In the genomic region with DNA sequence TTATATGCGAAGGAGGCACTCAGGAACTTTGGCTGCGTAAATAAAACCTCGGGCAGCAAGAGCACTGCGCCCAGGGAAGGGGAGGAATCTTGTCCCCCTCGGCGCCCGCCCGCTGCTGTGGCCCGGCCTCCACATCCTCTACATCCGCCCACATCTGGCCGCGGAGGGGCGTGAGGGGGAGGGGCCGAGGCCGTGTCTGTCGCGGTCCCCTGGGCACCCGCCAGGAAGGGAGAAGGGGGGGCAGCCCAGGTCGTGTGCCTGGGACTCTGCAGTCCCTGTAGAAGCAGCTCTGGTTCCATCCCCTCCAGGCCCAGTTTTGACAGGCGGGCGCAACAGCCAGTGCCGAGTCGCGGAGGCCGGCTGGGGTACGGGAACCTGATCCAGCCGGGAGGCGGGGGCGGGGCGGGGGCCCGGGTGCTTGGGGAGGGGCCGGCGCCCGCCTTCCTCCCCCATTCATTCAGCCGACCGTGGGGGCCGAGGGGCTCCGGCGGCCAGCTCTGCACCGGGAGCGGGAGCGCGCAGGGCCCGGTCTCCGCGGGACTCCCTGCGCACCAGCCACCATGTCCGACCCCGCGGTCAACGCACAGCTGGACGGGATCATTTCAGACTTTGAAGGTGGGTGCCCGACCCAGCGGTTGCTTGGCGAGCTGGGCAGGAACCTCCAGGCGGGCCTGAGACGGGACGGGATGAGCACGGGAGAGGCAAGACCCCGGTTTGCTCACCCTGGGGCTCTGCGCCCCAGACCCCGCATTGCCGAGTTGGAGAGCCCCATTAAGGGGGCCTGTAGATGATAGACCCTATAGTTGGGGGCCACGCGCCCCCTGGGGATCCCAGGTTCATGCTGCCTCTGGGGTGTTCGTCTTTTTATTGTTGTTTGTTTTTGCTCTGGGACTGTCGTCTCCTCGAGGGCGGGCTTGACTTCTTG, we compare ENCODE assay signal across 8 mouse cellular contexts.
A peak's percentile ranks its signal among the peaks of the same experiment; 100 is the strongest.
DNase-seq lines count a peak whose midpoint lies in the region; ATAC-seq and TF ChIP-seq lines count a peak whose summit lies in the region.

No protein-coding gene starts in this region.

- no peak overlapping the region for H3K4me3 ChIP-seq in cerebellum, adult 2 months (replicated peaks; ENCODE audit: insufficient read depth, low read depth, low read length)
- peak overlapping the region; percentile 81 for H3K4me3 ChIP-seq in embryonic facial prominence, embryonic 14.5 days (ENCODE audit: low read depth, low read length)
- peak overlapping the region; percentile 70 for H3K4me3 ChIP-seq in heart, embryonic 13.5 days
- H3K4me3 ChIP-seq in kidney, embryonic 15.5 days (replicated peaks) = peak overlapping the region; percentile 72
- peak overlapping the region; percentile 53 for H3K4me3 ChIP-seq in liver, embryonic 15.5 days (replicated peaks)
- H3K4me3 ChIP-seq in neural tube, embryonic 11.5 days (ENCODE audit: low read depth, low read length) = peak overlapping the region; percentile 72
- H3K4me3 ChIP-seq in stomach, embryonic 16.5 days (replicated peaks; ENCODE audit: low read length) = peak overlapping the region; percentile 66

- TF ChIP-seq CTCF in cerebellum, adult 2 months (IDR thresholded peaks at IDR 0.05; ENCODE audit: borderline replicate concordance, insufficient read depth, low read depth, low read length) = no peak

- peak overlapping the region; percentile 76 for H3K4me2 ChIP-seq in embryonic facial prominence, embryonic 14.5 days (ENCODE audit: low read depth, low read length)
- H3K4me2 ChIP-seq in heart, embryonic 13.5 days = peak overlapping the region; percentile 82
- H3K4me2 ChIP-seq in kidney, embryonic 15.5 days = peak overlapping the region; percentile 89
- peak overlapping the region; percentile 65 for H3K4me2 ChIP-seq in liver, embryonic 15.5 days
- peak overlapping the region; percentile 72 for H3K4me2 ChIP-seq in neural tube, embryonic 11.5 days (ENCODE audit: low read depth)
- peak overlapping the region; percentile 71 for H3K4me2 ChIP-seq in stomach, embryonic 16.5 days (ENCODE audit: low read depth, low read length)

- H3K27me3 ChIP-seq in cerebellum, adult 2 months (ENCODE audit: control insufficient read depth, insufficient read depth, low read length) = no peaks in the 10 kb centered on the region; the same call in 1 of the 2 replicates
- no peaks in the 10 kb centered on the region for H3K27me3 ChIP-seq in embryonic facial prominence, embryonic 14.5 days (replicated peaks; ENCODE audit: control insufficient read depth, insufficient read depth, low read length)
- H3K27me3 ChIP-seq in heart, embryonic 13.5 days (replicated peaks) = peaks cover 13% of the 10 kb centered on the region
- no peaks in the 10 kb centered on the region for H3K27me3 ChIP-seq in kidney, embryonic 15.5 days
- peaks cover 41% of the 10 kb centered on the region for H3K27me3 ChIP-seq in liver, embryonic 15.5 days
- no peaks in the 10 kb centered on the region for H3K27me3 ChIP-seq in neural tube, embryonic 11.5 days (ENCODE audit: control insufficient read depth, insufficient read depth, low read length)
- no peaks in the 10 kb centered on the region for H3K27me3 ChIP-seq in stomach, embryonic 16.5 days (ENCODE audit: control insufficient read depth, insufficient read depth, low read length)

- no peaks in the 10 kb centered on the region for H3K36me3 ChIP-seq in embryonic facial prominence, embryonic 14.5 days (ENCODE audit: control insufficient read depth, insufficient read depth, low read length)
- H3K36me3 ChIP-seq in heart, embryonic 13.5 days = no peaks in the 10 kb centered on the region
- no peaks in the 10 kb centered on the region for H3K36me3 ChIP-seq in kidney, embryonic 15.5 days
- H3K36me3 ChIP-seq in liver, embryonic 15.5 days (replicated peaks) = no peaks in the 10 kb centered on the region
- H3K36me3 ChIP-seq in neural tube, embryonic 11.5 days (ENCODE audit: control insufficient read depth, insufficient read depth, low read length) = no peaks in the 10 kb centered on the region
- H3K36me3 ChIP-seq in stomach, embryonic 16.5 days (ENCODE audit: control insufficient read depth, insufficient read depth, low read length) = no peaks in the 10 kb centered on the region

- TF ChIP-seq POLR2A in cerebellum, adult 2 months (IDR thresholded peaks at IDR 0.05; ENCODE audit: borderline replicate concordance, insufficient read depth, low read length) = no peak

- ATAC-seq in embryonic facial prominence, embryonic 14.5 days (ENCODE audit: low read depth) = peak; percentile 88
- peak; percentile 73 for ATAC-seq in heart, embryonic 13.5 days (ENCODE audit: extremely low read depth, insufficient number of reproducible peaks, low FRiP score, low TSS enrichment)
- peak; percentile 88 for ATAC-seq in kidney, embryonic 15.5 days (replicated peaks; ENCODE audit: low FRiP score)
- peak; percentile 67 for ATAC-seq in liver, embryonic 15.5 days (ENCODE audit: insufficient read depth)
- ATAC-seq in neural tube, embryonic 11.5 days (ENCODE audit: insufficient read depth, low FRiP score, low TSS enrichment) = peak; percentile 65
- peak; percentile 88 for ATAC-seq in stomach, embryonic 16.5 days (ENCODE audit: insufficient read depth, low FRiP score)

- peak overlapping the region; percentile 72 for H3K9ac ChIP-seq in embryonic facial prominence, embryonic 14.5 days (ENCODE audit: low read depth, low read length)
- H3K9ac ChIP-seq in heart, embryonic 13.5 days = peak overlapping the region; percentile 90
- H3K9ac ChIP-seq in kidney, embryonic 15.5 days = peak overlapping the region; percentile 79
- 0 out of 2 replicates have a peak overlapping the region, but pooled peaks have one; percentile 21 for H3K9ac ChIP-seq in liver, embryonic 15.5 days
- peak overlapping the region; percentile 77 for H3K9ac ChIP-seq in neural tube, embryonic 11.5 days (ENCODE audit: low read length)
- H3K9ac ChIP-seq in stomach, embryonic 16.5 days (ENCODE audit: low read length) = peak overlapping the region; percentile 79

- no peak overlapping the region for H3K27ac ChIP-seq in cerebellum, adult 2 months (ENCODE audit: insufficient read depth, low read length)
- peak overlapping the region; percentile 89 for H3K27ac ChIP-seq in embryonic facial prominence, embryonic 14.5 days (replicated peaks; ENCODE audit: low read depth, low read length)
- peak overlapping the region; percentile 88 for H3K27ac ChIP-seq in heart, embryonic 13.5 days (replicated peaks)
- peak overlapping the region; percentile 93 for H3K27ac ChIP-seq in kidney, embryonic 15.5 days
- peak overlapping the region; percentile 24; the same call in 1 of the 2 replicates for H3K27ac ChIP-seq in liver, embryonic 15.5 days (replicated peaks)
- peak overlapping the region; percentile 57 for H3K27ac ChIP-seq in neural tube, embryonic 11.5 days (ENCODE audit: low read depth, low read length)
- peak overlapping the region; percentile 90 for H3K27ac ChIP-seq in stomach, embryonic 16.5 days (ENCODE audit: low read length)

- WGBS in cerebellum, adult 2 months = 5% methylated on average over 69 of the region's 69 CpGs
- under 1% methylated on average over 31 of the region's 69 CpGs for WGBS in embryonic facial prominence, embryonic 14.5 days
- WGBS in heart, embryonic 13.5 days = under 1% methylated on average over 69 of the region's 69 CpGs
- under 1% methylated on average over 64 of the region's 69 CpGs for WGBS in kidney, embryonic 15.5 days
- WGBS in liver, embryonic 15.5 days (ENCODE audit: insufficient replicate concordance) = under 1% methylated on average over 69 of the region's 69 CpGs
- WGBS in neural tube, embryonic 11.5 days = under 1% methylated on average over 65 of the region's 69 CpGs
- WGBS in stomach, embryonic 16.5 days = under 1% methylated on average over 69 of the region's 69 CpGs

- DNase-seq in cerebellum, adult 2 months = peak; percentile 18 to 20
- DNase-seq in cerebellum, adult 9-10 months = no peak
- peak; percentile 96 for DNase-seq in embryonic facial prominence, embryonic 14.5 days (ENCODE audit: low spot score)
- peak; percentile 87 for DNase-seq in neural tube, embryonic 11.5 days (ENCODE audit: low spot score)

- peaks cover 6% of the 10 kb centered on the region for H3K4me1 ChIP-seq in cerebellum, adult 2 months (ENCODE audit: control insufficient read depth, insufficient read depth, low read length)
- peaks cover 48% of the 10 kb centered on the region for H3K4me1 ChIP-seq in embryonic facial prominence, embryonic 14.5 days (ENCODE audit: control insufficient read depth, insufficient read depth, low read length)
- peaks cover 70% of the 10 kb centered on the region for H3K4me1 ChIP-seq in heart, embryonic 13.5 days
- H3K4me1 ChIP-seq in kidney, embryonic 15.5 days = peaks cover 74% of the 10 kb centered on the region
- H3K4me1 ChIP-seq in liver, embryonic 15.5 days (replicated peaks) = peaks cover 60% of the 10 kb centered on the region
- peaks cover 28% of the 10 kb centered on the region for H3K4me1 ChIP-seq in neural tube, embryonic 11.5 days (ENCODE audit: control insufficient read depth, insufficient read depth, low read length)
- H3K4me1 ChIP-seq in stomach, embryonic 16.5 days (ENCODE audit: control insufficient read depth, insufficient read depth, low read length) = peaks cover 58% of the 10 kb centered on the region

- no peaks in the 10 kb centered on the region for H3K9me3 ChIP-seq in embryonic facial prominence, embryonic 14.5 days (ENCODE audit: control insufficient read depth, low read length)
- no peaks in the 10 kb centered on the region for H3K9me3 ChIP-seq in heart, embryonic 13.5 days
- H3K9me3 ChIP-seq in kidney, embryonic 15.5 days (replicated peaks) = no peaks in the 10 kb centered on the region
- no peaks in the 10 kb centered on the region for H3K9me3 ChIP-seq in liver, embryonic 15.5 days (replicated peaks)
- H3K9me3 ChIP-seq in neural tube, embryonic 11.5 days (ENCODE audit: control insufficient read depth, low read length) = no peaks in the 10 kb centered on the region
- no peaks in the 10 kb centered on the region for H3K9me3 ChIP-seq in stomach, embryonic 16.5 days (replicated peaks; ENCODE audit: control insufficient read depth, low read length)

Comparison
In these comparisons a context has a peak if more than half of its experiments do, and no peak if none do; other contexts are left out.
1. H3K9ac ChIP-seq: peak in every context shown above with its lines; median percentile 90 in heart, embryonic 13.5 days; 79 in kidney, embryonic 15.5 days; 79 in stomach, embryonic 16.5 days; 77 in neural tube, embryonic 11.5 days; 72 in embryonic facial prominence, embryonic 14.5 days; 21 in liver, embryonic 15.5 days.